Mouse (Mus musculus) ES-CJ7 (cell line): Measurements from ENCODE around the gene Dus2.

ENCODE experiments used
- DNase-seq: peaks from one replicate; pipeline ENCODE4 v3.0.0; 2011; ENCODE audit warnings: low read depth, low spot score

Gene Dus2

DNA sequence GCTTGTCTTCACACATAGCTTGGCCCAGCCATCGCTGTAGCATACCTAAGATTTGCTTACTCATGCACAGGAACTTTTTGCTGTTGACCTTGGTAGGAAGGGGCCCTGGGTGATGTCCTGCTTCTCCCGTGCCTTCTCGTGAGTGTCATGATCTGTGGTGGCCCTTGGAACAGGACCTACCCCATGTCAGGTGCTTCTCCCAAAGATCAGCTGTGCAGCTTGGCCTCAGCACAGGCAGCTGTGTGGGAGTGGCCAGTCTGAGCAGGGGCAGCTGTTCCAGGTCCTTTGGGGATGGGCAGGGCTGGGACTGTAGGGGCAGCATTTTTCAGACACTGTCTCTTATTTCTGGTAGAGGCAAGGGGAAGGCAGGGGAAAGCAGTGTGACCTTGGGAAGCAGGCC is 53.0 kb downstream of the Dus2 start:
- DNase-seq: no peak

DNA sequence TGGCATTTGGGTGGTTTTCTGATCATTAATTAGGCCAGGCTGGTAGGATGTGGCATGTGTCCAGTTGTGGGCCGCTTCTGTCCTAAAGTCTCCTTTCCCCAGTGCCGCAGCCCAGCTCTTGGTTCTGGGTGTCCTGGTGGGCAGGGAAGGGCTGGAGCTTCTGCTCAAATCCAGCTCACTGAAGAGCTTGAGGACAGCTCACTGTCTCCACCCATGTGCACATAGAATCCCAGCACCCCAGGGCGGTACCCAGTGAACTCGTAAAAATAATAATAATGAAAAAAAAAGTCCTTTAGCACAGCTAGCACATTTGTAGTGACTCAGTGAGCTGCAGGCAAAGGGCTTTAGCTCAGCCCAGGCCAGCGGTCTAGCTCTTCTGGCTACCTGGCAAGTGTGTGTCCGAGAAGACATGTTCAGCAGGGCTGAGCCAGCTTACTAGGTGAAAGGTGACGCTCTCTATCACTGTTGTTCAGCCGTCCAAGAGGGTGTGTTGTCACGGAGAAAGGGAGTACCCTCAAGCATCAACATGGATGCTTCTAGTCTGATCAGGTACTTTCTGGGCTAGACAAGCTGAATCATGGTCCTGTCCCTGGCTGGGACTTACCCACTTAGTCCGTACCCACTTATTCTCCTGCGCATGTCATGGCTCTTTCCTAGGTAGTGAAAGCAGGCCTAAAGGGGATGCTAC is 55.9 kb downstream of the Dus2 start:
- peak; percentile 27 for DNase-seq

DNA sequence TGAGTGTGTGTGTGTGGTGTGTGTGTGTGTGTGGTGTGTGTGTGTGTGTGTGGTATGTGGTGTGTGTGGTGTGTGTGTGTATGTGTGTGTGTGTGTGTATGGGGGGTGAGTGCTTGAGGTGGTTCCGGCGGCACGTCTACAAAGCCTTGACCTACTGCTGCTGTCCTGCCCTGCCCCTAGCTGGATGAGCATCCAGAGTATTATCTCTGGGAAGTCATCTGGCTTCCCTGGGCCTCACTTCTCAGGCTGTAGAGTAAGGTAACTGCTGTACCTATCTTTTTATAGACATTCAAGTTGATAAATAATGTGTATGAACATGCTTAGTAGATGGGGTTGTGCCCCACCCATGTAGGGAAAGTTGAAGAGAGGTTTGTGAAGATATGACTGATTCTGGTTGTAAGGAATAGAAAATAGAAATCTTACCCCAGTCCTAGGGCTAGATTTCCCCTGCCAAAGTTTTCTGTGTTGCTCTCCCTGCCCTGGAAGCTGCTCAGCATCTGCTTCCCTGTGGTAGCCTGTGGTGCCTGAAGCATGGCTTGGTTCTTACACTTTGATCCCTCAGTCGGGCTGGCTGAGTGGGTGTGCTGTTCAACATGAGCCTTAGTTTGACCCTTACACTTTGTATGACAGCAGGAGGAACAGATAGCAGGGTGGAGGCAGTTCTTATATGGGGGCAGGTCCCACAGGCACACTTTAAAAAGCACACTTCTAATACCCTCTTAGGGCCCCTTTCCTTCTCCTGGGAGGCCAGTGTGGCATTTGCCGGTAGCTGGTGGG is 56.9 kb downstream of the Dus2 start:
- DNase-seq: no peak

DNA sequence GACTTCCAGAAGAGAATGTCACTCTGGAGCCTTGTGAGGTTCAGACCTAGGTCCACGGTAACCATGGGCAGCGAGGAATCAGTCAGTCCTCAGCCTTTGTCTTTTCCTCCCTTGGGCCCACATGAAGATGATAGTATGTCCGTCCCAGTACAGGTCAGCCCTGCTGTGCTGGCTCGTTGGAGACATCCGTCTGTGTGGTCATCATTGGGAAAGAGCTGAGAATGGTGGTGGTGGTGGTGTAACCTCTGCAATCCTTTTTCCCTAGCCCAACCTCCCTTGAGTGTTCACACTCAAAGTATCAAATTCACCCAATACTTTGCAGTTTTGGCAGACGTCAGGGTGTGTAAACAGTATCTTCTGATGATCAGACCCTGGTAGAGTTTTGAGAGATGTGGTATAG is 58.7 kb downstream of the Dus2 start:
- no peak for DNase-seq

DNA sequence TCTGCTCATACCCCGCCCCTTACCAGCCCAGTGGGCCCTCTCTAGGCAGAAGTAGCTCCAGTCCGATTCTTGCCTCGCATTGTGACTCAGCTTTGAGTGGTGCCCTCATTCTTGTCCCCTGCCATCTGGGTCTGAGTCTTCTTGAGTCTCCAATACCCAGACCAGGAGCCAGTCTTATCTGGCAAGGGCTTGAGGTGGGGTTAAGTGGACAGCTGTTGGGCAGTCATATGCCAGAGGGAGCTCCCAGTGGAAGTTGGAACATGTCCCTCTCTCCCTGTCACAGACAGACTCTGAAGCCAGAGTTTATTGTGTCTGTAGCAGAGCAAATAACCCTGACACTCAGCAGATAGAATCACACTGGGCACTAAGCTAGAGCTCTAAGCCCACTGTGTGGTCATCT is 59.9 kb downstream of the Dus2 start:
- no peak for DNase-seq

DNA sequence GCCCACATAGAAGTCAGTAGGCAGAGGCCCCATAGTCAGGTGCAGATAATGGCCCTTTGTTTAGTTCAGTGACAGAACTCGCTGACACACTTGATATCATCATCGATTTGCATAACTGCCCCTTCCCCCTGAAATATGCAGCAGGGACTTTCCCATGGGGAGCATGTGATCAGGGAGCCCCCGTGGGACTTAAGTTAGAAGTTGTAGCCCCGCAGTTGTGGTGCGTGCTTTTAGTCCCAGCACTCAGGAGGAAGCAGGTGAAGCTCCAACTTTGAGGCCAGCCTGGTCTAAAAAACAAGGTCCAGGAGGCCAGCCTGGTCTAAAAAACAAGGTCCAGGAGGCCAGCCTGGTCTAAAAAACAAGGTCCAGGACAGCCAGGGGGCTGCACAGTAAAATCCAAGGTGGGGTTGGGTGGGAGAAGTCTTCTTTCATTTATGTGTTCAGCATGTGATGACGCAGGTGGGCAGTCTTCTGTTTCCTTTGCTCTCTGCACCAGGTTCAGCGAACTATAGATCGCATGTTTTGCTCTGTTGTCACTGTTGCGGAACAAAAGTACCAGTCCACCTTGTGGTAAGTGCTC is 61.5 kb downstream of the Dus2 start:
- no peak for DNase-seq

DNA sequence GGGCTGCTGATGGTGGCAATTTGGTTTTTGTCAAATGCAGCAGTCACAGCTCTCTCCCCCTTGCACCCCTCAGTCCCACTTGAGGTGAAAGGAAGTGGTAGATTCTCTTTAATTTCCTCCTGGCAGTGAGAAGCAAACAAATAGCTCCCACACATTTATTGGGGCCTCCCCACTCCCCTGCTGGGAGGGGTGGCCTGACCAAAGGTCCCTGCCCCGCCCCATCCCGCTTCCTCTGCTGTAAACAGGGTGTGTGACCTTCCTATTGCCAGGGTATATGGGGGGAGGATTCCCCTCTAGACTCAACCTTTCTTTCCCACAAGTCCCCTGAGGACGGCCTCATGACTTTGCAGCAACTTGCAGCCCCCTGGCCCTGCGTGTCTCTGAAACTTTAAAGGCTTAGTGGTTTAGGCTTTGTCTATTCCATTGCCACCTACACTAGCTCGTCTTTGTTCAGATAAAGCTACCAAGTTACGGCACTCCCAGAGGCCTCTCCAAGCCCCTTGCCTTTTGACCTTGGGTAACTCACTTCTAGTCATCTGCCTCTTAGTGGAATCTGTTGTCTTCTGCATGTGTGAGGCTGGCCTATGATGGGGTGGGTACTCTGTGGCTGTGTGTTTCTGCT is 63.2 kb downstream of the Dus2 start:
- peak; percentile 59 for DNase-seq

DNA sequence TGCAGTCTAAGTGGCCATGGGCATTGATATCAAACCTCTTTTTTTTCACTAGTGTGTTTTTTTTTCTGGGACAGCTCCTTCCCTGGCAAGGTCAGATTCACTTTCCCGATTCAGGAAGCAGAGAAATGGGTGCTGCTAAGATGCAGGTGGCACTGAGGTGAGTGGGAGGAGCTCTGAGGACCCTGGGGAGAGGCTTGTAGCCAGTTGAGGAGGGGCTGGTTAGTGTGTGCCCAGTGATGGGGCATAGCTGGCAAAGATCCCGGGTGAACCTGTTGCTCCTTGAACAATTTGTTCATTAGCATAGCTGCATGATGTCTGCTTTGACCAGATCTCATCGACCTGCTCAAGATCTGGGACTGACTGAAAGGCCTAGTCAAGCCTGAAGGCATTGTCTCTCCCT is 63.9 kb downstream of the Dus2 start:
- peak; percentile 46 for DNase-seq

DNA sequence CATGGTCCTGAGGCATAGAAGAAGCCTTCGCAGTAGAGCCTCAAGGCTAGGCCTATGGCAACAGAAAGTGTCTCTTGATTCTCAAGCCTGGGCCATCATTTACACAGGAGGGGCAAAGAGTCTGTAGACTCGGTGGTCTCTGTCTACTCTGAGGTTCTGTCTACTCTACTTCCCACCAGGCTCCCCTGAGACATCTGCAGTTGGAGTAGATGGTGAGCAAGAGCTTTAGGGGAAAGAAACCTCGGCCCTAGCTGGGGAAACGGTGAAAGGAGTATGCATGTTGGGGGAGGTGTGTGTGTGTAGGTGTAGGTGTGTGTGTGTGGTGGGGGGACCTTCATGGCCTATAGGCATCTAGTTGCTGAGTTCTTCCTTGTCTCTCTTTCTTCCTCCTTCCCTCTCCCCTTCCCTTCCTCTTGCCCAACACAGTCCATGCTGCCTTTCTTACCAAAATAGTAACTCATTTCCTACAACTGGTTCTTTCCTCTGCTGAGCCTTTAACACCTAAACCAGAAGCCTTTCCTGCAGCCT is 65.4 kb downstream of the Dus2 start:
- no peak for DNase-seq

DNA sequence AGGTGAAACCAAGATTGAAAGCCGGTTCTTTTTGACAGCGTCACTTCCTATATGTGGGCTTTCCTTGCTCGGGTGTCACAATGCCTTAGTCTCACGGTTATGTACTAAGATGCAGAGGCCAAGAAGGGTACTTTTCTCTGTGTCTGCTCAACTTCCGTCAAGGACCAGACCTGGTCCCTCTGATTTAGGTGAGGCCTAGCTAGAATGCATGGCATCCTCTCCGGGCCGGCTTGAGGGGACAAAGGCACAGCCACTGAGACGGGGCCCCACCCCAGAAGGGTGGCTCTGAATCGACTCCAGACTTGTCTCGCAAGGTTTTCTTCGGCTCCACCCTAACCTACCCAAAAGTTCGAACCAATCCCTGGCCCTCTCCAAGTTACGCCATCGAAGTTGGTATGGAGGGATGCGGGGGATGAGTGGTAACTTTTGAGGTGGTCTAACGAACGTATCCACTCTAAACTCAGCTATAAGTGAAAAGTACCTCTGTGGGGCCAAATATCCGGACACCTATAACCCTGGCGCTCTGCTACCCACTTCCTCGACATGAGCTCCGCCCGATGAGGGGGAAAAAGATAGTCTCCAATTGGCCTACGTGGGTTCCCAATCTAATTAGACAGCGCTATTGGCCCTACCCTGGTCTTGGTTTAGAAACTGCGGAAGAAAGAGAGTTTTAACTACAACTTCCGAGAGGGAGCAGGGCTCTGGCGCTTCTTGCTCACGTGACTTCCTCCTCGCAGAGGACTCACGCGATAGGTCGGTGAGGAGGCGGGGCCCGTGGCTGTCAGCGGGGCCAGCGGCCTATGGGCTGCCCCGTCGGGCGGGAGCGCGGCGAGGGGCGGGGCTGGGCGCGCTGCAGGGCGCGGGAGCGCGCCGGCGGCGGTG is 67.8 kb downstream of the Dus2 start, which contains the start of gene Nfatc3:
Gene Nfatc3 (plus strand): TSS at position 110 of the 882 bp plus-strand sequence.
- DNase-seq: peak; percentile 99

DNA sequence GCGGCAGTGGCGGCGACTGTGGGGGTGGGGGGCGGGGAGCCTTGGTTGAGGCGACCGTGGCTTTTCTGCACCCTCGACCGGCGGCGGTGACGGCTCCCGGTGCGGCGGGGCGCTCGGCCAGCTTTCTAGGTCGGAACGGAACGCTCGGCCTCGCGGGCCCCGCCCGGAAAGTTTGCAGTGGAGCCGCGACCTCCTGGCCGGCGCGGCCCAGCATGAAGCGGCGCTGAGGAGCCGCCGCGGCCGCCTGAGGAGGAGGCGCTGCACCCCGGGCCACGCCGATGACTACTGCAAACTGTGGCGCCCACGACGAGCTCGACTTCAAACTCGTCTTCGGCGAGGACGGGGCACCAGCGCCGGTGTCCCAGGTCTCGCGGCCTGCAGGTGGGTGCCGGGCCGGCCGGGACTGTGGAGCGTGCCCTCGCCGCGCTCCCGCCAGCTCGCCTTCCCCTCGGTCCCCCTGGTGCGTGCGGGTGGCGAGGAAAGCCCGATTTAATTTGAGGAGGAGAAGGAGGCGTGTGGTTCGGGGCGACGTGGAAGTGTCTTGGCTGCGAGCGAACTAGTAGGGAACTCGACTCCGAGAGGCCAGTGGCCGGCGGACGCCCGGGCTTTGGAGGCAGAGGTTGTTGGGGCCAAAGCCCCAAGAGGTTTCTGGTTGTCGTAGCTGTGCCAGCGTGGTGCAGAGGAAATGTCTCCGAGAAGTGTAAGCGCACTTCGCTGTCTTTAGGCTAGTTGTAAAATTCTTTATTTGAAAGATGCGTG is 68.7 kb downstream of the Dus2 start:
- DNase-seq: peak; percentile 57

DNA sequence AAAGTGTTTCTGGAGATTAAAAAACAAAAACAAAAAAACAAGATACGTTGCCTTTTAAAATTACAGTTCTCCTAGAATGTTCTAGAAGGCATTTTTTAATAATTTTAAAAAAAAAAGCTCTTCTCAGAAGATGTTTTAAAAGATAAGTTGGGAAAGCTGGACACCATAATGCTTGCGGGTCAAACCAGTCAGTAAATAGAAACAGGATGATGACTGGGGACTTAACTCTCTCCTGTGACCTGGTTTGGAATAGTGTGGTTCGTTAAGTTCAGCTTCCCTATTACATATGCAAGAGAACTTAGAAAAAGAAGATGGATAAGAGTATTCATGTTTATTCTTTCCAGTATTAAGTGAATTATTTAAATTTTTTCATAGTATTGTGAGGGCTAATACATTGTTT is 69.4 kb downstream of the Dus2 start:
- DNase-seq: no peak

DNA sequence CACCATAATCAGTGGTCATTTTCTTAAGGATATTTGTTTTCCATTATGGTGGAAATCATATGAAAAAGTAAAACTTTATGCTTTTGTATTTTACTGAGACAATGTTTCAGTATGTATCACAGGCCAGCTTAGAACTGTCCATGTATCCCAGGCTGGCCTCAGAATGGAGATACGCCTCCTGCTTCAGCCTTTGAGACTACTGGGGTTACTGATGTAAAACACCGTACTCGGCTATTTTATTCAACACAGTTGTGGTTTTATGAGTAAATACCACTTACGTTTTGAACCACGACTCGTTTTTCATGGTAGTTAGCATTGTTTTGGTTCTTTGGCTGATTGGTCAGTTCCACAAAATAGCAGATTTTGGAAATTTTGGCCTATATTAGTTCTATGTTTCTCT is 70.5 kb downstream of the Dus2 start:
- no peak for DNase-seq

DNA sequence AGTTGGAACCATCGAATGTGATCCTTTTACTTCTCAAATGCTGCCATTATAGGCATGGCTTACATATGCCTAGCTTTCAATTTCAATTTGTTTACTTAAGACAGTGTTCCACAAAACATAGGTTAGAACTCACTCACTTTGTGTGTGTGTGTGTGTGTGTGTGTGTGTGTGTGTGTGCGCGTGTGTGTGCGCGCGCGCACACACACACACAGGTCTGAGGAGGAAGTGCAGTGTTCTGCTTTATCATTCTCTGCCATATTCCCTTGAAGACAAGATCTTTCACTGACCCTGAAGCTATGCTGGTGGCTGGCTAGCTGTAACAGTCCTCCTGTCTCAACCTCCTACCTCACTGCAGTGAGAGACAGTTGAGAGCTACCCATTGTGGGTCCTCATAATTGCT is 71.9 kb downstream of the Dus2 start:
- DNase-seq: no peak

DNA sequence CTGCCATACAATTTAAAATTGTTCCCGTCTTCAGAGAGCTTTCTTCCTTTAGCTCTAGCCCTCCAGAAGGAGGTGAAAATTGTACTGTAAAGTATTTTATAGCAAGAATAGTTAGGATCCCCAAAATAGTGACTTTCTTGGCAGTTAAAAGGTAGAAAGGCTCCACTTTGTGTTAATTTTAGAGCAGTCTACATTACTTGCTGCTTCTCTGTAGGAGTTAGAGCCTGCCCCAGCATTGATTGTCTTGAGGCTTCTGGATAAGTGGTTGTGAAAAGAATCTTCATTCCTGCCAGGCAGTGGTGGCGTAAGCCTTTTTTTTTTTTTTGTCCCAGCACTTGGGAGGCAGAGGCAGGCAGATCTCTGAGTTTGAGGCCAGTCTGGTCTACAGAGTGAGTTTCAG is 75.6 kb downstream of the Dus2 start:
- no peak for DNase-seq

DNA sequence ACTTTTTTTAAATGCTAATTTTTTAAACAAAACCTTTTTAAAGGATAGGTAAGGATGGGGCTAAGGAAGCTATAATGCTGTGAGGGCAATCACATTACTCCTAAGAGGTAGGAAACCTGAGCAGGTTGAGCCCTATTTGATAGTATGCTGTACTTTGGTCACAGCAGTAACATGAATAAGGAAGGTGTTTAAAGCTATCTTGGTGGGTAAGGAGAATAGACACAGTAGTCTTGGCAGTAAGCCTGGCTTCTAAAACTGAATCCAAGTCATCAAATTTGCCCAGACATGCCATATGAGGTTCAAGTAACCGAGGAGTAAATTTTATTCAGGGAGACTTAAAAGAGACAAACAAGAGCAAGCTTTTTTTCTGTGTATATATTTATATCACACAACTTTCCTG is 78.4 kb downstream of the Dus2 start:
- no peak for DNase-seq

DNA sequence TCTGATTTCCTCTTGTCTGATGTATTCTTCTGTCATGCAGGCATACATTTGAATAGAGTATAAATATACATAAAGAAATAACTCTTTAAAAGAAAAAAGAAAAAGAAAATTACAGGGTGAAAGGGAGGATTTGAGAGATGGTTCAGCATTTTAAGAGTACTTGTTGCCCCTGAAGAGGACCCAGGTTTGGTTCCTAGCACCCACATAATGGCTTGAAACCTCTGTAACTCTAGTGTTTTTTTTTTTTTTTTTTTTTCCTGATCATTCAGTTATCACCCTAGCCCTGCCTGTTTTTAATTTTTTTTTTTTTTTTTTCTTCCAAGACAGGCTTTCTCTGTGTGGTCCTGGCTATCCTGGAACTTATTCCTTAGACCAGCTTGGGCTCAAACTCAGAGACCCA is 81.0 kb downstream of the Dus2 start:
- no peak for DNase-seq

DNA sequence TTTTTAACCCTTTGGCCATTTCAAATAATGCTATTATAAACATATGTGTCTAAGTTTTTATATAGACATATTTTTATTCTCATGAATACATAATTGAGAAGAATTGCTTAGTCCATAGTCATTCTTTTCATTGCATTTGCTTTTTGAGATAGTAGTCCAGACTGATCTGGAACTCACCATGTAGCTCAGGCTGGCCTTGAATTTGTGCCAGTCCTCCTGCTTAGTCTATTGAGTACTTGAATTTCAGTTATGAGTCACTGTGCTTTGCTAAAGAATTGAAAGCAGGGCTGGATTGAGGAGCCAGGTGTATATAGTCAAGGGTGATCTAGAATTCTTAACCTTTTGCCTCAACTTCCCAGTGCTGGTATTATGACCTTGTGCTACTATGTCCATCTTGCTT is 83.1 kb downstream of the Dus2 start:
- no peak for DNase-seq

DNA sequence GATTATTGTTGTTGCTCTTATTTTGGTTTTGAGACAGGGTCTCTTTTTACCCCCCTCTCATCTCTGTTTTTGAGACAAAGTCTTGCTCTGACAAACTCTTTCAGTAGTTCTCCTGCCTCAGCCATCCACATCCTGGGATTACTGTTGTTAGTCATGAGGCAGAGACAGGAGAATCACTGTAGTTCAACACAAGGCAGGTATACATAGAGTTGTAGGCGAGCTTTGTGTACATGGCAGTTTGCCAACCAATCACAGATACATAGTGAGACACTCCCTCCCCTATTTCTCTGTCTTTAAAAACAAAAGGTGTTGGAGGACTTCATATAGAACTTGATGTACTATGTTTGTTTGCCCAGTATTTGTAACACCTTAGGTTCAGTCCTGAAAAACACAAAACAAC is 83.5 kb downstream of the Dus2 start:
- no peak for DNase-seq

DNA sequence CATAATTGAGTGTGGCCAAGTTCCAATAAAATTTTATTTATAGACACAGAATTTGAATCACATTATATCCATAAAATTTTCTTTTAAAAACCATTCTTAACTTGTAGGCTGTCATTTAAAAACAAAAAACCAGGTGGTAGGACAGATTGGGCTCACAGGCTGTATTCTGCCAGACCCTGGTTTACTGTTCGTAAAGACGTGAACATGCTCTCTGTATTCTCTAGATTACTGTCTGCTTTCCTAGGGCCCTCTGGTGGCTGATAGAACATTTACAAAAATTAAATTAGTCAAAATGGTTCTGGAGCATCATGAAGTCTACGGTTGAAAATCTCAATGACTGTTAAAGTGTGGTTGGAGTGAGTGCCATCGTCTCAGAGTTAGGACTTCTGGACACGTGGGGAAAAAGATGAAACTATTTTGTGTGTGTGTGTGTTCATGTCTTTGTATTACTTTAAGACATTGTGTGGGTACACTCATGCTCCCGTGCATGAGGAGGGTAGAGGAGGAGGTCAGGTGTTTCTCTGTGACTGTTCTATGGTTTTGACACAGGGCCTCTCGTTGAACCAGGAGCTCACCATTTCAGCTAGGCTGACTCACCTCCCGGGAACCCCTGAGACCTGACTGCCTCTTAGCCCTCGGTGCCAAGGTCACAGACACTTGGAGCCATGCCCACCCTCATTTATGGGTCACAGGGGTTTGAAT is 84.2 kb downstream of the Dus2 start:
- DNase-seq: peak; percentile 27
